Mouse (Mus musculus): ENCODE data around the gene Zfp667. TPM values are rescaled to one million over a fixed set of nuclear protein-coding genes. Genes with fewer than 3 reads are reported as not detected.

The Zfp667 gene
- total and polyA plus RNA-seq, 3 experiments: 0.51 to 0.87 (median 0.58) TPM

GRCm38 (mm10) chr7:6285366-6285765, 1.0 kb upstream of the Zfp667 start:
- no peak overlapping the region for H3K27ac ChIP-seq (ENCODE audit: insufficient read depth, low read depth)
- peak overlapping the region; percentile 32 for H3K4me2 ChIP-seq (ENCODE audit: insufficient read depth, low read depth, poor library complexity, severe bottlenecking)
- dilution Hi-C loops (cut with MboI; ENCODE audit: extremely low pct_ligation_motif_present, extremely low pct_unique_long_range_greater_than_20kb, low sequenced_read_pairs): no loop called here
- no peak overlapping the region for H3K4me3 ChIP-seq (replicated peaks in 1 of 3; ENCODE audit: low read depth in 2 of 3, low read length in 2 of 3, poor library complexity in 1 of 3)
- peaks cover 11 to 26% of the 10 kb centered on the region in 2 experiments; a peak in 3 of 4 replicates for H3K4me1 ChIP-seq (ENCODE audit: control insufficient read depth in 1 of 2, insufficient read depth in 2 of 2)
- peak overlapping the region; percentile 28; the same call in 1 of the 2 replicates for H3K9ac ChIP-seq (ENCODE audit: insufficient read depth, low read depth)
- H3K27me3 ChIP-seq (replicated peaks): no peaks in the 10 kb centered on the region
- peaks cover 0 to 5% of the 10 kb centered on the region in 2 experiments for H3K36me3 ChIP-seq (replicated peaks in 1 of 2; ENCODE audit: control insufficient read depth in 1 of 2, insufficient read depth in 1 of 2, low read length in 1 of 2)
- peak; percentile 72 for DNase-seq (ENCODE audit: extremely low read depth)
- H3K9me3 ChIP-seq (replicated peaks; ENCODE audit: low read length): no peaks in the 10 kb centered on the region
- H3K79me2 ChIP-seq (replicated peaks; ENCODE audit: control insufficient read depth, extremely low read depth, insufficient read depth, poor library complexity, severe bottlenecking): no peaks in the 10 kb centered on the region; the same call in 1 of the 2 replicates
- no peak for TF ChIP-seq CTCF (conservative IDR thresholded peaks at IDR 0.05 in 1 of 2, IDR thresholded peaks at IDR 0.05 in 1 of 2; ENCODE audit: low read depth in 2 of 2, low read length in 2 of 2)
- no peak for TF ChIP-seq POLR2AphosphoS2 (IDR thresholded peaks at IDR 0.05; ENCODE audit: low read depth, low read length)
- TF ChIP-seq UBTF (IDR thresholded peaks at IDR 0.05; ENCODE audit: low read depth, low read length): no peak
- no peak for TF ChIP-seq MAX (IDR thresholded peaks at IDR 0.05; ENCODE audit: low read length)
- peak; percentile 21; the same call in 1 of the 2 replicates for TF ChIP-seq EP300 (IDR thresholded peaks at IDR 0.05; ENCODE audit: low read length)
- peak; percentile 62 for TF ChIP-seq JUND (conservative IDR thresholded peaks at IDR 0.05; ENCODE audit: low read depth, low read length)
- 0 out of 2 replicates have a peak, but pooled peaks have one; percentile 31 for TF ChIP-seq TBP (conservative IDR thresholded peaks at IDR 0.05; ENCODE audit: low read depth, low read length)
- peak; percentile 6; the same call in 1 of the 2 replicates for TF ChIP-seq IRF4 (IDR thresholded peaks at IDR 0.05; ENCODE audit: low read depth, low read length)
- peak; percentile 56 for TF ChIP-seq ETS1 (conservative IDR thresholded peaks at IDR 0.05; ENCODE audit: low read depth, low read length)
- TF ChIP-seq MYC (IDR thresholded peaks at IDR 0.05; ENCODE audit: low read depth, low read length): no peak
- no peak for TF ChIP-seq ZC3H11A (IDR thresholded peaks at IDR 0.05; ENCODE audit: low read depth, low read length)
- TF ChIP-seq USF1 (IDR thresholded peaks at IDR 0.05; ENCODE audit: low read depth, low read length): no peak
- no peak for TF ChIP-seq PAX5 (IDR thresholded peaks at IDR 0.05; ENCODE audit: low read length)
- TF ChIP-seq MAFK (IDR thresholded peaks at IDR 0.05; ENCODE audit: insufficient replicate concordance, low read length): no peak
- no peak for TF ChIP-seq RCOR1 (conservative IDR thresholded peaks at IDR 0.05; ENCODE audit: low read depth, low read length)
- TF ChIP-seq MEF2A (IDR thresholded peaks at IDR 0.05; ENCODE audit: borderline replicate concordance, low read depth, low read length): no peak; the same call in 1 of the 2 replicates
- no peak for TF ChIP-seq MXI1 (IDR thresholded peaks at IDR 0.05; ENCODE audit: low read depth, low read length)
- TF ChIP-seq SMC3 (IDR thresholded peaks at IDR 0.05; ENCODE audit: low read depth, low read length): no peak
- TF ChIP-seq SIN3A (IDR thresholded peaks at IDR 0.05; ENCODE audit: low read length): peak; percentile 25; the same call in 1 of the 2 replicates
- TF ChIP-seq JUN (IDR thresholded peaks at IDR 0.05; ENCODE audit: insufficient read depth, low read depth, low read length): peak; percentile 33; the same call in 1 of the 2 replicates
- TF ChIP-seq KAT2A (IDR thresholded peaks at IDR 0.05; ENCODE audit: insufficient replicate concordance, low read length): no peak
- TF ChIP-seq HCFC1 (IDR thresholded peaks at IDR 0.05; ENCODE audit: low read depth, low read length): 0 out of 2 replicates have a peak, but pooled peaks have one; percentile 17
- no peak for TF ChIP-seq ZNF384 (IDR thresholded peaks at IDR 0.05; ENCODE audit: low read depth, low read length)
- TF ChIP-seq NELFE (IDR thresholded peaks at IDR 0.05; ENCODE audit: low read depth, low read length): 0 out of 2 replicates have a peak, but pooled peaks have one; percentile 6
- in situ Hi-C loops (cut with MboI; ENCODE audit: low pct_ligation_motif_present, low pct_unique_long_range_greater_than_20kb, low sequenced_read_pairs): loop anchor here (25.0 kb wide), 1 partner anchor 102 kb away; the partner anchor contains the start of genes Smim17 and Zfp28
